In genomic region chr8:111619936-111620335, GRCm38 (mm10) we compare ENCODE assay signal across 11 mouse cellular contexts. TPM values are rescaled to one million over a fixed set of nuclear protein-coding genes. Genes with fewer than 3 reads are reported as not detected.
A peak's percentile ranks its signal among the peaks of the same experiment; 100 is the strongest.
DNase-seq lines count a peak whose midpoint lies in the region; ATAC-seq and TF ChIP-seq lines count a peak whose summit lies in the region.
"Had no signal": no experiment of that assay in that cellular context is flagged by ENCODE, and none has a peak within 500 bp of the region (broad histone marks: within the 10 kb centered on the region; RNA-seq: fewer than 3 reads in every experiment).

No protein-coding gene starts in this region.

- WGBS in kidney, adult 2 months: 26% methylated on average over 1 of the region's 1 CpGs

- no peak for TF ChIP-seq CTCF in kidney, adult 2 months (conservative IDR thresholded peaks at IDR 0.05; ENCODE audit: insufficient read depth, insufficient read length, low read depth, low read length)

- no peak for ATAC-seq in frontal cortex, adult (ENCODE audit: low TSS enrichment)
- ATAC-seq: hindbrain, embryonic 16.5 days had no signal

- H3K27ac ChIP-seq in kidney, adult 2 months (ENCODE audit: insufficient read depth, low read depth, low read length): no peak overlapping the region
- H3K27ac ChIP-seq: liver, embryonic 15.5 days had no signal

- no peak for TF ChIP-seq POLR2A in kidney, adult 2 months (IDR thresholded peaks at IDR 0.05; ENCODE audit: low read depth, low read length)

- peak; percentile 63 for DNase-seq in kidney, adult 2 months
- no peak for DNase-seq in kidney, adult 11 months
- DNase-seq in 3134 (ENCODE audit: extremely low read depth, insufficient read length, low spot score) (peak; percentile 55), MN1 (ENCODE audit: low spot score) (peak; percentile 97)
- DNase-seq in heart, adult 9 months (ENCODE audit: low spot score in 2 of 2): peak; percentile 60 to 77
- no peak for DNase-seq in spleen, adult 18-20 months
- DNase-seq in layer of hippocampus, adult 9-11 months: no peak
- DNase-seq: cerebellum, postnatal 14 days had no signal

- peaks cover 26% of the 10 kb centered on the region for H3K4me1 ChIP-seq in kidney, adult 2 months (ENCODE audit: control insufficient read depth, insufficient read depth, low read length)

- no peaks in the 10 kb centered on the region for H3K27me3 ChIP-seq in kidney, adult 2 months (replicated peaks; ENCODE audit: control insufficient read depth, insufficient read depth, low read length)
- H3K27me3 ChIP-seq: liver, embryonic 15.5 days had no signal

- no peaks in the 10 kb centered on the region for H3K36me3 ChIP-seq in kidney, adult 2 months (ENCODE audit: control insufficient read depth, insufficient read depth, low read length)

- no peak overlapping the region for H3K4me3 ChIP-seq in kidney, adult 2 months (ENCODE audit: insufficient read depth, low read depth, low read length)
- H3K4me3 ChIP-seq: liver, embryonic 15.5 days had no signal

RNA-seq across cellular contexts. Expression of gene Ldhd, which starts 10.2 kb away (rescaled TPM):
- polyA plus RNA-seq in kidney, adult 2 months (2012; rRNA removed): 336 and 441 TPM in 2 replicates

RNA-seq across cellular contexts. Expression of gene Zfp1, which starts 23.3 kb away (rescaled TPM):
- polyA plus RNA-seq in kidney, adult 2 months (2012; rRNA removed): 6.6 and 7.5 TPM in 2 replicates

Comparison
In these comparisons a context has a peak if more than half of its experiments do, and no peak if none do; other contexts are left out.
1. DNase-seq: peak in kidney, adult 2 months (single experiment), 3134 (single experiment), MN1 (single experiment) and heart, adult 9 months (2 of 2); none in kidney, adult 11 months (single experiment), spleen, adult 18-20 months (0 of 2) and layer of hippocampus, adult 9-11 months (single experiment).